Mouse (Mus musculus) kidney, adult 10 weeks (tissue): ENCODE results near the gene Fam216b. TPM values are rescaled to one million over a fixed set of nuclear protein-coding genes. Genes with fewer than 3 reads are reported as not detected.

Experiments used
- polyA plus RNA-seq: library from polyadenylated mRNA; stranded (reverse); fragments of 350-450 nt; fragmentation: Illumina TruSeq; extraction: RNeasy Lipid Tissue Mini Kit (QIAGEN cat#74804); gene quantifications from one replicate; pipeline ENCODE4 v1.2.3, GENCODE M21; 2014; ENCODE audit warnings: low read depth, low replicate concordance

The Fam216b gene
- not detected for polyA plus RNA-seq

GRCm38 (mm10) chr14:78088907-78089306, at the start of gene Fam216b:
Gene Fam216b, minus strand, starts transcription at chr14:78089007.

Other genes starting within 250 kb of the Fam216b start
- 252 TPM for gene Dnajc15, start 213.9 kb downstream of the Fam216b start, polyA plus RNA-seq
- gene Epsti1, start 184.8 kb downstream of the Fam216b start, polyA plus RNA-seq = 3.9 TPM
- not detected for gene Tnfsf11, start 219.0 kb upstream of the Fam216b start, polyA plus RNA-seq